Mouse (Mus musculus) limb, embryonic 15.5 days (tissue): ENCODE data around the gene Daglb. TPM values are rescaled to one million over a fixed set of nuclear protein-coding genes. Genes with fewer than 3 reads are reported as not detected.

Experiments
- ATAC-seq: fragments of 200-750 bp; cut with Nextera tagmentation; 2 replicates; pipeline ENCODE4 v1.8.0; 2017; ENCODE audit warnings: low read depth, moderate TSS enrichment; ENCODE audit not compliant: insufficient number of reproducible peaks, low FRiP score, low TSS enrichment
- H3K27ac ChIP-seq: fragments of 300-500 bp; sonication (generic); 2 replicates; pipeline ENCODE4 v1.5.1; 2015; ENCODE audit warnings: moderate library complexity, mild to moderate bottlenecking, inconsistent platforms
- H3K27me3 ChIP-seq: fragments of 300-500 bp; sonication (generic); 2 replicates; pipeline ENCODE4 v1.6.1; 2015; ENCODE audit warnings: inconsistent platforms
- H3K36me3 ChIP-seq: fragments of 300-500 bp; sonication (generic); 2 replicates; pipeline ENCODE4 v1.6.1; 2015; ENCODE audit warnings: inconsistent platforms
- H3K4me1 ChIP-seq: fragments of 300-500 bp; sonication (generic); 2 replicates; pipeline ENCODE4 v1.6.1; 2015; ENCODE audit warnings: inconsistent platforms
- H3K4me2 ChIP-seq: fragments of 300-500 bp; sonication (generic); 2 replicates; pipeline ENCODE4 v1.6.1; 2015; ENCODE audit warnings: mild to moderate bottlenecking, inconsistent platforms
- H3K4me3 ChIP-seq: fragments of 300-500 bp; sonication (generic); 2 replicates; pipeline ENCODE4 v1.5.1; 2015; ENCODE audit warnings: mild to moderate bottlenecking, inconsistent platforms
- H3K9ac ChIP-seq: fragments of 300-500 bp; sonication (generic); 2 replicates; pipeline ENCODE4 v1.6.1; 2015; ENCODE audit warnings: inconsistent platforms
- H3K9me3 ChIP-seq: fragments of 300-500 bp; sonication (generic); 2 replicates; pipeline ENCODE4 v1.6.1; 2016; ENCODE audit warnings: inconsistent platforms
- WGBS: fragments of 180-500 bp; shearing (Covaris S2); methylation state at CpG from one replicate; pipeline ENCODE4 v1.1.7; 2015; 5-methylcytosine and 5-hydroxymethylcytosine counted together
- polyA plus RNA-seq: library from polyadenylated mRNA; unstranded; fragments of >200 nt; fragmentation: Nextera tagmentation; extraction: Ambion mirVana; gene quantifications from 2 replicates; pipeline ENCODE4 v1.2.1, GENCODE M21; 2015

Gene Daglb
- polyA plus RNA-seq, 1 experiment from 2014 or later = 9.9 TPM

DNA sequence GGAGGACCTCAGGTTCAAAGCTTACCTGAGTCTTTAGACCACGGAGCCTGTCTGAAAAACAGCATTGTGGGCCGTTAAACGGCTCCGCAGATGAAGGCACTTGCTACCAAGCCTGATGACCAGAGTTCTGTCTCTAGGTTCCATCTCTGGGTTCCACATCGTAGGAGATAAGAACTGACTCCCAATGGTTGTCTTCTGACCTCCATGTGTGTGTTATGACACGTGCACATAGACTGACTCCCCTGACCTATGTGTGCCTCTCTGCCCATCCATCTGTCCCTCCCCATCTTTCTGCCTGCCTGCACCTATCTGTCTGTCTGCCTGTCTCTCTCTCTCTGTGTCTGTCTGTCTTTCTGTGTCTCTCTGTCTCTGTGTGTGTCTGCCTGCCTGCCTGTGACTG is 3.5 kb downstream of the Daglb start:
- no peak overlapping the region for H3K4me3 ChIP-seq
- no peak for ATAC-seq
- 89% methylated on average over 6 of the region's 6 CpGs for WGBS
- peaks cover 4% of the 10 kb centered on the region for H3K36me3 ChIP-seq
- H3K27me3 ChIP-seq = no peaks in the 10 kb centered on the region
- H3K4me1 ChIP-seq = peaks cover 13% of the 10 kb centered on the region
- H3K9ac ChIP-seq = no peak overlapping the region
- H3K27ac ChIP-seq = no peak overlapping the region
- no peaks in the 10 kb centered on the region for H3K9me3 ChIP-seq
- no peak overlapping the region for H3K4me2 ChIP-seq

DNA sequence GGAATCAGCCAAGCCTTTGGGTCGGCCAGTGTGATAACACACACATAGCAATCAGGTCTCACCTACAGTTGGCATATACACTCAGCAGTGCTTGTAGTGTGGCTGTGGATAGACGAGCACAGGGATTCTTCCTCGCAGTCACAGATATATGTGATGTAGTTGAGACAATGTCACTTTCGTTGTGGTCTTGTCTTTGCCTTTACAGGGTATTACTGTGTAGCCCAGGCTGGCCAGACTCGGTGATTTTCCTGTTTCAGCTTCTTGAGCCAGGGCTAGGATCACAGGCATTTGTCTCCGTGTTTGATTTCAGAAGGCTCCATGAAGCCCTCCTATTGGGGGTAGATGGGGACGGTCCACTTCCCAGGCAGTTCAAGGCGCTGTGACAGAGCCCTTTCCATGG is 5.2 kb downstream of the Daglb start:
- 91% methylated on average over 8 of the region's 8 CpGs for WGBS
- no peaks in the 10 kb centered on the region for H3K27me3 ChIP-seq
- no peak overlapping the region for H3K4me3 ChIP-seq
- ATAC-seq = no peak
- no peak overlapping the region for H3K9ac ChIP-seq
- H3K27ac ChIP-seq = no peak overlapping the region
- H3K9me3 ChIP-seq = no peaks in the 10 kb centered on the region
- H3K4me1 ChIP-seq = peaks cover 8% of the 10 kb centered on the region
- no peak overlapping the region for H3K4me2 ChIP-seq
- peaks cover 13% of the 10 kb centered on the region for H3K36me3 ChIP-seq

DNA sequence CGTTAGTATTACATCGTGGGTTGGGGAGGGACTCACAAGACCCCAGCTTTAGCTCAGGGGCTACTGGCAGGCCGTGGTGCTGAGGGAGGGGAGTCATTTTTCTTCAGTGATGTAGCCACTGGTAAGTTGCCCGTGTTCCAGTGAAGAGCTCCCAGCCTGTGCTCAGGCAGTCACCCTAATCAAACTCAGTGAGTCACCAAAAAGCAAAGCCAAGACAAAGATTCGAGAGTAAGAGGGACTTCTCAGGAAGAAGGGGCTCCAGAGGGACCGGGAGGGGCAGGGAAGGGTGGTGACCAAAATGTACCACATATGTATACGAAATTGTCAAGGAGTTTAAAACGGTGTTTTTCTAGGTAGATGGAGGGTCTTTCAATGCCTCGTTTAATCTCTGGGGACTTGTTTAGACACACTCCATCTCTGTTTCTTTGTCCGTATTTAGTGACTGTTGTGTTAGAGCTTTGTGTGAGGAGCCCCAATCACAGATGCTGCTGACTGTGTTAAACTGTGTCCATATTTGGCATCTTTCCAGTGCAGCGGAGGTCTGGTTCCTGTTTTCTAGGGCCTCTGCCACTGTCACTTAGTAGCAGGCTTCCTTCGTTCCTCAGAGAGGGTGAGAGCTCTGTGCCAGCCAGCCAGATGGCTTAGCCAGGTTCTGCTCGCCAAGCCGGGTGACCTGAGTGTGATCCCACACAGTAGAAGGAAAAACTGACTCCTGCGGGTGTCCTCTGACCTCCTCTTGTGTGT is 6.2 kb downstream of the Daglb start:
- ATAC-seq = no peak
- WGBS = 75% methylated on average over 15 of the region's 15 CpGs
- peaks cover 23% of the 10 kb centered on the region for H3K36me3 ChIP-seq

DNA sequence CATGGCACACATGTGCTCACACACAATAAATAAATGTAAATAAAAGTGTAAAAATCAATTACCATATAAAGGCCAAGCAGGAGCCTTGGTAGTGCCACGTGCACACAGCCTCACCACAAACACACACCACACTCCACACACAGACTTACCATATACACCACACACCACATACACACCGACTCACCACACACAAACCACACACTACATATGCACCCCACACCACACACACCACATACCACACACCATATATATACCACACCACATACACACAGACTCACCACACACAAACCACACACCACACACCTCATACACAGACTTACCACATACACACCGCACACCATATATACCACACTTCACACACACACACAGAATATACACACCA is 6.8 kb downstream of the Daglb start:
- Histone ChIP-seq H3K36me3 (peaks cover 27% of the 10 kb centered on the region), H3K4me2 (no peak overlapping the region), H3K9me3 (no peaks in the 10 kb centered on the region), H3K4me3 (no peak overlapping the region), H3K9ac (no peak overlapping the region), H3K27ac (no peak overlapping the region), H3K27me3 (no peaks in the 10 kb centered on the region), H3K4me1 (no peaks in the 10 kb centered on the region)
- WGBS = 88% methylated on average over 3 of the region's 3 CpGs
- ATAC-seq = no peak

More for the DNA sequence above, 6.2 kb downstream of the Daglb start:
- Histone ChIP-seq H3K27ac (no peak overlapping the region), H3K4me2 (no peak overlapping the region), H3K4me1 (peaks cover 2% of the 10 kb centered on the region; the same call in 1 of the 2 replicates), H3K9ac (no peak overlapping the region), H3K9me3 (no peaks in the 10 kb centered on the region), H3K4me3 (no peak overlapping the region), H3K27me3 (no peaks in the 10 kb centered on the region)

DNA sequence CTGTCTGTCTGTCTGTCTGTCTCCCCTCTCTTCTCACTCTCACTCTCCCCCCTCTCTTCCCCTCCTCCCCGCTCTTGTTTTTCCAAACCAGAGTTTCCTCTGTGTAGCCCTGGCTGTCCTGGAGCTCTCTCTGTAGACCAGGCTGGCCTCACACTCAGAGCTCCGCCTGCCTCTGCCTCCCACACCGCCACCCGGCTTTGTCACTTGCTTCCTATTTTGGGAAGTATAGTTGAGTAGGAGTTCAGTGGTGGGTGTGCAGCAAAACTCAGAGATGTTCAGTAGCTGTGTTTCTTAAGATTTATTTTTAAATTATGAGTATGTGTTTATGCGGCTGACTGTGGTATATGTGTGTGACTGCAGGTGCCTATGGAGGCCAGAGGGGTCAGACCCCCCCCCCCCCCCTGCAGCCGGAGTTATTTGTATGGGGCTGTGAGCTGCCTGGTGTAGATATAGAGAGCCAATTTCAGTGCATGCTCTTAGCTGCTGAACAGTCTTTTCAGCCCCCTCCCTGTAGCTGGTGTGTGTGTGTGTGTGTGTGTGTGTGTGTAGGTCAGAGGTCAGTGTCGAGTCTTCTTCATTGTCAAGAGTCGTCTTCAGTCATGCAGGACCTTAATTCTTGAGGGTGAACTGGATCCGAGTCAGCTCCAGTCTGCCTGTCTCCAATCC is 7.7 kb downstream of the Daglb start:
- Histone ChIP-seq H3K27me3 (no peaks in the 10 kb centered on the region), H3K9me3 (no peaks in the 10 kb centered on the region), H3K36me3 (peaks cover 30% of the 10 kb centered on the region), H3K4me3 (no peak overlapping the region), H3K9ac (no peak overlapping the region), H3K27ac (no peak overlapping the region), H3K4me2 (no peak overlapping the region), H3K4me1 (no peaks in the 10 kb centered on the region)
- ATAC-seq = no peak
- 87% methylated on average over 9 of the region's 9 CpGs for WGBS

DNA sequence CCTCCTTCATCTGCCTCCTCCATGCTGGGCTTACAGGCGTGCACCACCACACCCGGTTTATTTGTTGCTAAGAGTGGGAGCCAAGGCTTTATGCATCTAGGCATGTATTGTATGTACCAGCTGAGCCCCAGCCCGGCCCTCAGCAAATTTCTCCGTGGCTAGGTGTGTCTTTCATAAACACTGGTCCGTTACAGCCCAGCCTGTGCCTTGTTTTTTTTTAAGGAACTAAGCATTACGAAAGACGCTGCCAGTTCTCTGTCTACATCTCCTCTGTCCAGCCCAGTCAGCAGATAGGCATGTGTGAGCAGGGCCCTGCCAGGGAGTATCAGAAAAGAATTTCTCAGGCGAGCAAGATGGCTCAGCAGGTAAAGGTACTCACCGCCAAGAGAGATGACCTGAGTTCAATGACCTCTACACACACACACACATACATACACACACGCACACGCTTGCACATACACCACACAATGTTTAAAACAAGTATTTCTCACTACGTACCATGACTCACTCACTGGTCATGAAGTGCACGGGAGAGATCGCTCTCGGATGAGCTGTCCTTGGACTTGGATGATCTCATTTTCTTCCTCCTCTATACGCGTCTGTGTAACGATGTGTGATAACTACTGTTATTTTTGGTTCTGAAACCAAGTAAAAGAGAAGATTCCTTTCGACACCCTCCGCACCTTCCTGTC is 10.9 kb downstream of the Daglb start:
- Histone ChIP-seq H3K27ac (no peak overlapping the region), H3K4me2 (no peak overlapping the region), H3K36me3 (peaks cover 45% of the 10 kb centered on the region), H3K9me3 (no peaks in the 10 kb centered on the region), H3K4me3 (no peak overlapping the region), H3K9ac (no peak overlapping the region), H3K27me3 (no peaks in the 10 kb centered on the region), H3K4me1 (no peaks in the 10 kb centered on the region)
- no peak for ATAC-seq
- WGBS = 86% methylated on average over 20 of the region's 20 CpGs

DNA sequence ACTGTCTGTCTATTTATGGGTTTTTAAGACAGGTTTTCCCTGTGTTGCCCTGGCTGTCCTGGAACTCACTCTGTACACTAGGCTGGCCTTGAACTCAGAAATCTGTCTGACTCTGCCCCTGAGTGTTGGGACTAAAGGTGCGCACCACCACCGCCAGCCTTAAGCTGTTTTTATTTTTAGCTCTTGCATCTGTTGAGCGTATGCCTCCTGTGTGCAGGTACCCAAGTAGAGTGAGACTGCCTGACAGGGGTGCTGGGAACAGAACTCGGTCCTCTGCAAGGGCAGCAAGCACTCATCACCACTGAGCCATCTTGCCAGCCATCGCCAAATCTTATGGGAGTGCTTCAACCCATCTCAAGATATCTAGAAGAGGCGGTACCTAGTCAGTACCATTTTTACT is 11.6 kb downstream of the Daglb start:
- H3K9ac ChIP-seq = no peak overlapping the region
- H3K4me3 ChIP-seq = no peak overlapping the region
- H3K36me3 ChIP-seq = peaks cover 45% of the 10 kb centered on the region
- no peaks in the 10 kb centered on the region for H3K27me3 ChIP-seq
- no peak overlapping the region for H3K27ac ChIP-seq
- no peak overlapping the region for H3K4me2 ChIP-seq
- ATAC-seq = no peak
- no peaks in the 10 kb centered on the region for H3K4me1 ChIP-seq
- 93% methylated on average over 6 of the region's 6 CpGs for WGBS
- no peaks in the 10 kb centered on the region for H3K9me3 ChIP-seq

DNA sequence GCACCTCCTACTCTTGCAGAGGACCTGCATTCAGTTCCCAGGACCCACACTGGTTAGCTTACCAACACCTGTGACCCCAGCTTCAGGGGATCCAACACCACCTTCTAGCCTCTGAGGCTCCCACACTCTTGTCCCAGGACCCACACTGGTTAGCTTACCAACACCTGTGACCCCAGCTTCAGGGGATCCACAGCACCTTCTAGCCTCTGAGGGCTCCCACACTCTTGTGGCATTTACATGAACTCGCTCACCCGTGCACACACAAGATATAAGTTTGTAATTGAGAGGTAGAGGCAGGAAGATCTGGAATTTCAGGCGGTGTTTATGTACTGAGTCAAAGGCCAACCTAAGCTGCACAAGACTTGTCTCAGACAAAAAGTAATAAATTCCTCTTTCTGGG is 13.5 kb downstream of the Daglb start:
- Histone ChIP-seq H3K27me3 (no peaks in the 10 kb centered on the region), H3K9ac (no peak overlapping the region), H3K9me3 (no peaks in the 10 kb centered on the region), H3K36me3 (peaks cover 53% of the 10 kb centered on the region), H3K4me2 (no peak overlapping the region), H3K4me1 (no peaks in the 10 kb centered on the region), H3K27ac (no peak overlapping the region), H3K4me3 (no peak overlapping the region)
- WGBS = 88% methylated on average over 3 of the region's 3 CpGs
- ATAC-seq = no peak

DNA sequence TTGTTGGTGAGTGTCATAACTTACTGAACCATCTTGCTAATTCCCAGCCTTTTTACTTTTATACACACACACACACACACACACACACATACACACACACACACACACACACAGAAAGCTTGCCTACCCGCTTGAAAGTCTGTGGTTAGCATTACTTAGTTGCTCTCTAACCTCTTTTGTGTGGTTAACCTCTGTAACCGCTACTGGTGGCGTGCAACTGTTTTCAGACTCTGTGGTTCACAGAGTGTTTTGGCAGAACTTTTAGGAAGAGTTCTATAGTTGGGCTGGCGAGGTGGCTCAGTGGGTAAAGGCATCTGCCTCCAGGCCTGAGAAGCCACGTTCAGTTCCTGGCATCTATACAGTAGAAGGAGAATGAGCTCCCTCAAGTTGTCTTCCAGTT is 20.6 kb downstream of the Daglb start:
- H3K9ac ChIP-seq = no peak overlapping the region
- no peak overlapping the region for H3K4me2 ChIP-seq
- WGBS = 85% methylated on average over 5 of the region's 5 CpGs
- no peaks in the 10 kb centered on the region for H3K27me3 ChIP-seq
- no peaks in the 10 kb centered on the region for H3K9me3 ChIP-seq
- ATAC-seq = no peak
- peaks cover 39% of the 10 kb centered on the region for H3K36me3 ChIP-seq
- no peaks in the 10 kb centered on the region for H3K4me1 ChIP-seq
- H3K27ac ChIP-seq = no peak overlapping the region
- H3K4me3 ChIP-seq = no peak overlapping the region

DNA sequence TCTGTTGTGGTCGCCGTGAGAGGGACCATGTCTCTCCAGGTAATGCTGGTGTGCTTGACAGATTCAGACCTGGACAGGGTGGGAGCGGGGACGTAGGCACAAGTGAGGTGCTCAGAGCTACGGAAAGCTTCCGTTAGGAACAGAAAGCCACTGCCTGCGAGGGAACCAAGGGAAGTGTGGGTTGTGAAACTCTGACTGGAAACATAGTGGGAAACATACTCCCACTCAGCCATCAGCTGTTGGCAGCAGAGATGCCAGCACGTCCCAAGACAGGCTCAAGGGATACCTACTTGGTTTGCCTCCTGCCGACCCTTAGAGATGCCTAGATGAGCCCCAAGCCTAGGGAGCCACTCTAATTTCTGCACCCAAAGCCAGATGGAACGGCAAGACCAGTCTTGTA is 22.8 kb downstream of the Daglb start:
- no peaks in the 10 kb centered on the region for H3K4me1 ChIP-seq
- no peak overlapping the region for H3K4me3 ChIP-seq
- 90% methylated on average over 10 of the region's 10 CpGs for WGBS
- H3K9me3 ChIP-seq = 0 out of 2 replicates have a peak, but pooled peaks cover 3% of the 10 kb centered on the region
- ATAC-seq = no peak
- no peaks in the 10 kb centered on the region for H3K27me3 ChIP-seq
- no peak overlapping the region for H3K4me2 ChIP-seq
- no peak overlapping the region for H3K9ac ChIP-seq
- H3K36me3 ChIP-seq = peaks cover 42% of the 10 kb centered on the region
- no peak overlapping the region for H3K27ac ChIP-seq

DNA sequence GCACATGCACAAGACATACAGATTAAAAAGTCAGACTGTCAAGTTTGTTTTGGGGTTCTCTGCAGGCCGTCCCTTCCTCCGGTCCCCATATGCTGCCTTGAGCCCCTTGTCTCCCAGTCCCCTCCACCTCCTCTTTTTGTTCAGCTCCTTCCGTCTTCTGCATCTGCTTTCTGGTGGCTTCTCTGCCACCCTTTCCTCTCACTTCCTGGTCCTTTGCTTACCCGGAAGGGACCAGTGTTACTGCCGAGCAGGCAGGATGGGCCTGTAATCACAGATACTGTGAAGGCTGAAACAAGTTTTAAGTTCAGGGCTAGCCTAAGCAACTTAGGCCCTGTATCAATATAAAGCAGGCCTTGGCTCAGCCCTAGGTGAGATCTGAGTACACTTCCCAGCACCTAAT is 23.6 kb downstream of the Daglb start:
- Histone ChIP-seq H3K9ac (no peak overlapping the region), H3K4me3 (no peak overlapping the region), H3K27ac (no peak overlapping the region), H3K9me3 (0 out of 2 replicates have a peak, but pooled peaks cover 3% of the 10 kb centered on the region), H3K36me3 (peaks cover 45% of the 10 kb centered on the region), H3K4me1 (no peaks in the 10 kb centered on the region), H3K27me3 (no peaks in the 10 kb centered on the region), H3K4me2 (no peak overlapping the region)
- WGBS = 86% methylated on average over 5 of the region's 5 CpGs
- no peak for ATAC-seq

DNA sequence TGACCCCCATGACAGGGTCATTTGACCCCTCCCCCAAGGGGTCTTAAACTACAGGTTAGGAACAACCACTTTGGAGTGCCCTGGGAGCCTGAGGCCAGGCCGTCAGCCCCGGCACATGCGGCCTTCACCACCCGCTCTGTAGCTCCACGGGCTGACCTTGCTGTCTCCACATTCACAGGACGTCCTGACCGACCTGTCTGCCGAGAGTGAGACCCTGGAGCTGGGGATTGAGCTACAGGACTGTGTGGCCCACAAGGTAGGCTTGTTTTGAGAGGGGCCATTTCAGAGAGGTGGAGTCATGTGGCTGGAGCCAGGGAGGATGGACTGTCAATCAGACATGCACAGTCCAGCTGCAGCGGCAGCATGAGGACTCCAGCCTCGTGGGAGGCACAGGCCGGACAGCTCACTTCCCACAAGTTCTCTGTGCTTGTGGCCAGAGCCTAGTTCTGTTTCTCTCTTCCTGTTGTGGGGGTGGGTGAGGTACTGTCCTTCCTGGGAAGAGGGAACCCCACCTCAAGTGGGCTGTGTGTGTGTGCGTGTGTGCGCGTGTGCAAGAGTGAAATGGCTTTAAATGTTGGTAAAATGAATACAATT is 25.5 kb downstream of the Daglb start:
- Histone ChIP-seq H3K4me2 (no peak overlapping the region), H3K4me3 (no peak overlapping the region), H3K36me3 (peaks cover 40% of the 10 kb centered on the region), H3K4me1 (no peaks in the 10 kb centered on the region), H3K27me3 (no peaks in the 10 kb centered on the region), H3K27ac (no peak overlapping the region), H3K9me3 (0 out of 2 replicates have a peak, but pooled peaks cover 3% of the 10 kb centered on the region), H3K9ac (no peak overlapping the region)
- 86% methylated on average over 14 of the region's 14 CpGs for WGBS
- ATAC-seq = no peak
